Mouse (Mus musculus) induced T-regulatory cell, adult 2 months (primary cell): ENCODE data around the gene Pald1.

Experiments used
- DNase-seq: peaks from one replicate; pipeline ENCODE4 v3.0.0-alpha.2; 2012; ENCODE audit warnings: low read depth

The Pald1 gene

GRCm38 (mm10) chr10:61383021-61383714 is at the start of gene Pald1:
Pald1 (minus strand) TSS chr10:61383530.
- DNase-seq: peak; percentile 56

GRCm38 (mm10) chr10:61431375-61431774 is 48.0 kb upstream of the Pald1 start:
- no peak for DNase-seq

- DNase-seq: no peak
Measured at GRCm38 (mm10) chr10:61429043-61429442, 45.7 kb upstream of the Pald1 start.

GRCm38 (mm10) chr10:61428416-61428815 is 45.1 kb upstream of the Pald1 start:
- no peak for DNase-seq

- no peak for DNase-seq
Measured at GRCm38 (mm10) chr10:61427951-61428350, 44.6 kb upstream of the Pald1 start.

- no peak for DNase-seq
Measured at GRCm38 (mm10) chr10:61426251-61426757, 43.0 kb upstream of the Pald1 start.

GRCm38 (mm10) chr10:61425047-61425446 is 41.7 kb upstream of the Pald1 start:
- DNase-seq: no peak

GRCm38 (mm10) chr10:61424500-61424899 is 41.2 kb upstream of the Pald1 start:
- no peak for DNase-seq

- DNase-seq: peak; percentile 45
Measured at GRCm38 (mm10) chr10:61423289-61423688, 40.0 kb upstream of the Pald1 start.

- DNase-seq: no peak
Measured at GRCm38 (mm10) chr10:61422861-61423260, 39.5 kb upstream of the Pald1 start.

GRCm38 (mm10) chr10:61420011-61420410 is 36.7 kb upstream of the Pald1 start:
- no peak for DNase-seq

- DNase-seq: no peak
Measured at GRCm38 (mm10) chr10:61419146-61419545, 35.8 kb upstream of the Pald1 start.

GRCm38 (mm10) chr10:61418131-61418900 is 35.0 kb upstream of the Pald1 start:
- peak; percentile 27 for DNase-seq

- no peak for DNase-seq
Measured at GRCm38 (mm10) chr10:61417672-61418071, 34.3 kb upstream of the Pald1 start, which contains the start of gene Nodal. Nodal (plus strand) TSS chr10:61417972.

GRCm38 (mm10) chr10:61417046-61417445 is 33.7 kb upstream of the Pald1 start:
- no peak for DNase-seq

GRCm38 (mm10) chr10:61416561-61416960 is 33.2 kb upstream of the Pald1 start:
- DNase-seq: no peak

GRCm38 (mm10) chr10:61415890-61416289 is 32.6 kb upstream of the Pald1 start:
- DNase-seq: no peak

GRCm38 (mm10) chr10:61415240-61415639 is 31.9 kb upstream of the Pald1 start:
- DNase-seq: no peak

- DNase-seq: no peak
Measured at GRCm38 (mm10) chr10:61412910-61413625, 29.7 kb upstream of the Pald1 start.

- DNase-seq: no peak
Measured at GRCm38 (mm10) chr10:61410193-61410592, 26.9 kb upstream of the Pald1 start.

GRCm38 (mm10) chr10:61409776-61410175 is 26.4 kb upstream of the Pald1 start:
- DNase-seq: no peak

GRCm38 (mm10) chr10:61405958-61406357 is 22.6 kb upstream of the Pald1 start:
- no peak for DNase-seq
